9 mouse cellular contexts compared by ENCODE assay signal in the genomic region with DNA sequence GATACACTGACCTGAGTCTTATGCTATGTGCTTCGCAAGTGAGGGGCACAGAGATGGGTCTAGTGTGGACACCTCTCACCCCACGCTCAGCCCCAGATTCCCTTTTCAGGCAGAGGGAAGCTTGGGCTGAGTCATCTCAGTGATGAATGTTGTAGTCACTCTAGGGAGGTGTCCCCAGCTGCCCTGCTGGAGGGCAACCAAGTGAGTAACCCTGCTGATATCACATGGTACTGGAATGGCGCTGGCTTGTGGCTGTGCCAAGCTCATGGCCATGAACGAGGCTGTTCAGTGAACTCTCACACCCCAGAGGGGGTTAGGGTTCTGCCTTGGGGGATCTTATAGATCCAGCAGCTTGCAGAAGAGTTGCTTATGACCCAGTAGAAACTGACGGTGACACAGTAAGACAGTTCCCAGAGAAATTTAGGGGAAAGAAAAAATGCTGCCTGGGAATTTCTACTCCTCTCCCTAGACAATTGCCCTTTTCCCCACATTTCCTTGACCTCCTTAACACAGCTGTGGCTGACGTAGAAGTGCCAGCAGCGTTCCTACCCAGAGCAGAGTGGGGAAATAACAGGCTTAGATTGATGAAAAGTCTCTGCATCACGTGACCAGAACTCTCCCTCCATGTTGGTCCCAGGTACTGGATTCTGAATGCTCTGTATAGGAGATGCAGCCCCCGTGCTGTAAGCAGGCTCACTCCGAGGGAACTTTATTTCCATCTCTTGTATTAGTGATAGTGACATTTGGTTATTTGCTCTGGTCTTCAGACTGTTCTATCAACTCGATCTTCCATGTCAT.
DNase-seq lines count a peak whose midpoint lies in the region; ATAC-seq lines count a peak whose summit lies in the region.
"Had no signal": no experiment of that assay in that cellular context is flagged by ENCODE, and none has a peak within 500 bp of the region (broad histone marks: within the 10 kb centered on the region; RNA-seq: fewer than 3 reads in every experiment).

No protein-coding gene starts in this region.

- no peaks in the 10 kb centered on the region for H3K27me3 ChIP-seq in forebrain, embryonic 11.5 days (ENCODE audit: control insufficient read depth, insufficient read depth, low read length)

- 86% methylated on average over 11 of the region's 11 CpGs for WGBS in forebrain, embryonic 11.5 days

- H3K9me3 ChIP-seq in forebrain, embryonic 11.5 days (ENCODE audit: control insufficient read depth, low read length): no peaks in the 10 kb centered on the region

- H3K4me1 ChIP-seq in forebrain, embryonic 11.5 days (replicated peaks; ENCODE audit: control insufficient read depth, insufficient read depth, low read length): no peaks in the 10 kb centered on the region

- ATAC-seq in forebrain, embryonic 11.5 days (replicated peaks; ENCODE audit: low FRiP score): no peak

- no peak overlapping the region for H3K9ac ChIP-seq in forebrain, embryonic 11.5 days (ENCODE audit: low read length)

- no peaks in the 10 kb centered on the region for H3K36me3 ChIP-seq in forebrain, embryonic 11.5 days (ENCODE audit: control insufficient read depth, insufficient read depth, low read length)

- no peak overlapping the region for H3K4me3 ChIP-seq in forebrain, embryonic 11.5 days (ENCODE audit: low read depth, low read length)

- H3K27ac ChIP-seq in forebrain, embryonic 11.5 days (ENCODE audit: low read depth, low read length): no peak overlapping the region
- H3K27ac ChIP-seq: macrophage had no signal

- DNase-seq in cerebellum, postnatal 10 days: peak; percentile 33 to 36
- no peak for DNase-seq in cerebellum, adult 9-10 months
- peak; percentile 9 to 39 for DNase-seq in urinary bladder, adult 18-20 months (ENCODE audit: low spot score in 2 of 2)
- DNase-seq in urinary bladder, postnatal 10 days (ENCODE audit: low spot score): no peak
- peak; percentile 22 for DNase-seq in kidney, postnatal 10 days
- DNase-seq in urinary bladder, postnatal 25 days (ENCODE audit: low spot score): peak; percentile 34
- no peak for DNase-seq in embryo, embryonic 9.5 days (ENCODE audit: extremely low spot score)
- no peak for DNase-seq in forebrain, embryonic 11.5 days (ENCODE audit: low spot score)

- H3K4me2 ChIP-seq in forebrain, embryonic 11.5 days (ENCODE audit: low read depth, low read length, severe bottlenecking): no peak overlapping the region

Comparison
In these comparisons a context has a peak if more than half of its experiments do, and no peak if none do; other contexts are left out.
1. DNase-seq: peak in cerebellum, postnatal 10 days (2 of 2), urinary bladder, adult 18-20 months (2 of 2), kidney, postnatal 10 days (single experiment) and urinary bladder, postnatal 25 days (single experiment); none in cerebellum, adult 9-10 months (single experiment), urinary bladder, postnatal 10 days (single experiment), embryo, embryonic 9.5 days (single experiment) and forebrain, embryonic 11.5 days (single experiment).